Mouse (Mus musculus): ENCODE measurements at regions not wholly inside any gene's neighbourhood (a gene's known extent, or its start where the extent isn't known, plus 50 kb on each side); places are given as distances from the start of the nearest gene placed in this dataset.

DNA sequence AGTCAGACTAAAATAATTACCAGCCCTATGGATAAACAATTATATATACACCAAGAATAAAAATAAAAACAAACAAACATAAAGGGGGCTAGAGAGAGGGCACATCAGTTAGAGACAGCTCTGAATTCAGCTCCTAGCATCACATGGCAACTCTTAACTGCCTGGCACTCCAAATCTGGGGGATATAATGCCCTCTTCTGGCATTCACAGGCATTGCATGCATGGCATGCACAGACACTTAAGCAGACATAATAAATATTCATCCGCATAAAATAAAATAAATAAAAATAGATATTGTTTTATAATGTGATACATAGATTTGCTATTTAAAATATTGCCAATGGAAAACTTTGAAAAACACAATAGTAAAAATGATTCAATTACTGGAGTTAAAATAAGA is 177.6 kb upstream of the Map3k7 start:
- intact Hi-C loops (cut with DNase I) = no loop called here
- no peak for DNase-seq

DNA sequence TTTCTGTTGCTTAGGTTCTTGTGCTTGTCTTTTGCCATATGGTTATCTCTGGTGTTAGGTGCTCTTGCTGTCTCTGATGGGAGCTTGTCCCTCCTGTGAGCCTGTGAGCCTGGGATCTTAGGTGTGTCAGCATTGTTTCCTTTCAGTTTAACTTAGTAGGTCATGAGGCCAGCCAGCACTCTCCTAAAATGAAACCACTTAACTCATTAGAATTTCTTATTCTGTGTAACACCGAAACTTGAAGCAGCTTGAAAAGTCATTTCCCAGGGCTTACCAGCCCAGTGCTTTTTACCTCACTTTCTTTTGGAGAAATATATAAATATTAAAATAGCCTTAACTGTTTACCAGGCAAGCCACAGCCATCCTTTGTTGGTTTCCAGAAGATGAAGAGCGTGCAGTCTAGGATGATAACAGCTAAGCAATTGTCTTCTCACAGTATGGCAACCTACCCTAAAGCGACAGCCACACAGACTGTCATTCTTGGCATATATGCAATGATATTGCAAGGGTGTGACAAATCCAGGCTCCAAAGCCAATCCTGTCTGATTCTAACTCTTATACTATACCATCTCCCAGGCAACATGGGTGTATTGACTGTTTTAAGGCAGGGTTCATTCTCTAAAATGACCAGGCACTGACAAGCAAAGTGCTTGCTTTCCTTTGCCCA is 146.2 kb upstream of the Map3k7 start:
- intact Hi-C loops (cut with DNase I) = no loop called here
- DNase-seq = no peak

DNA sequence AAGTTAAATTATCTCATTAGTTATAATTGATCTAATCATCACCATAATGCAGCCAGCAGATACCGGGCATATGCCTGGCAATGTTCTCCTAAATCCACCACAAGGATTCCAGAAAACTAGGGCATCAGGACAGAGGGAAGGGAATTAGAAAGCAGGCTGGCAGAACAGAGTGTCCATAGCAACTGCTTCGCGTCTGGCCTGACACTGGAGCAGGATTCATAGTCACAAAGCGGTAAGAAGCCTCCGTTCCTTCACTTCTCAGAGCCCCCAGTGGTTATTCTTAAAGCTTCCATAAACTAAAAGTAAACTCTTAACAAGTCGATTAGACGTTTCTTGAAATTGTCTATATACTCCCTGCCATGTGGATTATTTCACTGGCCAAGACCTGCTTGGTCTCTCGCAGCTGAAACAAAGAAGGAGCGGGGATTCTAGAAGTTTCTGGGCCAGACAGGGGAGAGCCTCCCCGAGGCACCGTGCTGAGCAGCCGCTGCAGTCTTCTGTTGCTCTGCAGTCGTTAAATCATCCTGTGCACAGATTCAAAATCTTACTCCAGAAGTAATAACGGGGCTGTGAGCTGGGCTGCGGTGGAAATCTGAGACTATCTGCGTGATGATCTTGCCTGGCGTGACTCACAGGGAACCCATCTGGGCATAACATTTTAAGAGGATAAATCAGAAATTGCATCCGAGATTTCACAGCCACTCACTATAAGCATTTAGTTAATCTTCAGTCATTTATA is 144.2 kb upstream of the Map3k7 start:
- no peak for DNase-seq
- intact Hi-C loops (cut with DNase I) = loop anchor here (10.0 kb wide), 2 partner anchors 155 to 405 kb away; no protein-coding TSS in a partner anchor

DNA sequence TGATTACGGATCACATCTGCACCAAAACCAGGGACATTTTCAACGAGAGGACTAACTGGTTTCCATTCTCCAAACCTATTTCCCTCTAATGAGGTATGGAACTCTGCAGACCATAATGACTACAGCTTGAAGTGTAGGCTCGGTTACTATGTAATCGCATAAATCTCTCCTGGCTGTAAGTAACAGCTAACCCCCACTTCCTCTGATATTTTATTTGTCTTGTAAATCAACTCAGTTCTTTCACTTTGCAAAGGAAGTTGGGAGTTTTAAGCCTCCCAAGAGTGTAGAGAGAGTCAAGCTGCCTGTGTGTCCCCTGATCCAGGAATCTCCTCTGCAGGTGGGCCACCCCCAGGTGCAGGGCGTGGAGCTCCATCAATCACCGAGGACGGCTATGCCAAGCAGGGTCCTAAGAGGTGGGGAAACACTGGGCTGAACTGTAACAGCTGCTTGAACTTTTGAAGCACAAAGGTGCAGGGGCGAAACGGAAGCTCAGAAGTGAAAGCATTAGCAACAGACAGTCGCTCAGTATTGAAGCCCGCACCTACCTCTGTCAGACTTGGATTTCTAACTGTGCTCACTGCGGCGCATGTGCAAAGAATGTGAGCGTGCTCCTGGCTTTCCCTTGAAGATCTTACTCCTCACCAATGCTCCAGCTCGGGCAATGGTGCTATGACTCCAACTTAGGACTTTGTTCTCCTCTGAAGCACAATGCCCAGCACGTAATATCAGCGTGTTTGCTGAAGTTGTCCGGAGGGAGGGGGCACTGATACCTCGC is 140.1 kb upstream of the Map3k7 start:
- DNase-seq = no peak
- intact Hi-C loops (cut with DNase I) = loop anchor here (10.0 kb wide), 2 partner anchors 159 to 409 kb away; no protein-coding TSS in a partner anchor

DNA sequence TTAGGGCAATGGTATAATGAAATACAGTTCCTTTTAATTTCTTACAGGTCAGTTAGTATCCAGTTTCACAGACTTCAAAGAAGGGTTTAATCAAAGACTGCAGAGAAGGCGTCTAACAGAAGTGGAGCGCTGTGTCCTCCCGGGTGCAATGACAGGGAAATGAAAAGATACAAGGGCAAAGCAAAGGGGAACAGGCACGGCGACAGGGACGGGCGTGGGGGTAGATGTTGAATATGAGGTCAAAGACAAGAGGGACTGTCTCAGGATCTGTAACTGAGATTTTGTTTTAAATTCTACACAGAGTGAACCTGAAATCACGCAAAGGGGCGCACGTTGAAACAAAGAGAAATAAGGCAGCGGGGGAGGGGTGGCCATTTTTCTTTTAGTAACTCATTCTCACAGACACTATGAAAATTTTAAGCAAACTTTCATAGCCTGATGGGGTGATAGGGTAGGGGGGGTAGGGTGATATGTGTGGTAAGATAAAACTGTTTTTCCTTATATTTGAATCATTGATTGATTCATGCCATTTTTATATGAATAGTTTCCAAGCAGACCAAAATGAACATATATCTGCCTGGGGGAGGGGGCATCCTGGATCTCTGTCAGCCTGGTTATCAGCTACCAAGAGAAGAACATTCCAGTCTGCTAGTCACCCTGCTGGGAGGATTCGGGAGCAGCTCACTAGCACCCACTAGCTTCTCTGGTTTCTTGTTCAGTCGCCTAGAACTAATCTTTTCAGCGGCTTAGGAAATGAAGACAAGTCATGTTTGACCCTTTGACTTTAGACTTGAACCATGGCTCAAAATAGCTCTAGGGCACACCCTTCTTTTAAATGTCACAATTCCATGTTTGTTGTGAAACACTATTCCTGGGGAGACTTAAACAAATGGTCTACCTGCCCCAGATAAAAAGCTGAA is 139.1 kb upstream of the Map3k7 start:
- intact Hi-C loops (cut with DNase I) = loop anchor here (10.0 kb wide), 2 partner anchors 160 to 410 kb away; no protein-coding TSS in a partner anchor
- DNase-seq = no peak

DNA sequence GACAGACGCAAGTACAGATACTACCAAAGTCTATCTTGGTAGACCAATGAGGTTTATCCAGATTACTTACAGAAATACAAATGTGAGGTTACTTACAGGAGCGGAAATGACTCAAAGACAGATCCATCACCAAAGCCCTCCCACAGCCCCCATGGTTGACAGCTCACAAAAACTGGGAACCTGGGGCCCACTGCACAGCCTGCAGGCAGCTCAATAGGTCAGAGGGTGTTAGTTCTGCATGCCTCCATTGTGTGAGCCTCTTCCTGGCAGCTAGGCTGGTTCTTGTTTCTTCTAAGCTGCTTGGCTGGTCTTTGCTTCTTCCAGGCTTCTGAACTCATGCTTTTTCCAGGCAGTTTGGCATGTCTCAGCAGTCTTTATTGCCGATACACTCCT is 138.5 kb upstream of the Map3k7 start:
- no peak for DNase-seq
- intact Hi-C loops (cut with DNase I) = loop anchor here (10.0 kb wide), 2 partner anchors 161 to 411 kb away; no protein-coding TSS in a partner anchor

DNA sequence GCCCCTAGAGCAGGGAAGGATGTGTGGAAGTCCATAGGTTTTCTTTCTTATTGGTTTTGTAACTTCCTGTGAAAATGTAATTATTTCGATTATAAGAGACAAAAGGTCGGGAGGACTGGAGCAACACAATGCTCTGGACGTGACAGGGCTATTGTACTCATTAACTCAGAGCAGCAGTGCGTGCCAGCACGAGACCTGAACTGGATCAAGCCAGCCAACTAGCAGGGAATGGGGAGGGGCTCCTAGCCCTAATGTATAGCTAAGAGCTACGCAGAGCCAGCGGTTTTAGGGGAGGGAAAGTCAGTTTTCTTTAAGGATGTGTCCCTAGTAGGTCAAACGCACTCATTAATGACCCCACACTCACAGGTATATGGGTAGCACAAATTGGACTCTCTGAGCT is 137.2 kb upstream of the Map3k7 start:
- DNase-seq = no peak
- intact Hi-C loops (cut with DNase I) = loop anchor here (10.0 kb wide), 2 partner anchors 162 to 412 kb away; no protein-coding TSS in a partner anchor

DNA sequence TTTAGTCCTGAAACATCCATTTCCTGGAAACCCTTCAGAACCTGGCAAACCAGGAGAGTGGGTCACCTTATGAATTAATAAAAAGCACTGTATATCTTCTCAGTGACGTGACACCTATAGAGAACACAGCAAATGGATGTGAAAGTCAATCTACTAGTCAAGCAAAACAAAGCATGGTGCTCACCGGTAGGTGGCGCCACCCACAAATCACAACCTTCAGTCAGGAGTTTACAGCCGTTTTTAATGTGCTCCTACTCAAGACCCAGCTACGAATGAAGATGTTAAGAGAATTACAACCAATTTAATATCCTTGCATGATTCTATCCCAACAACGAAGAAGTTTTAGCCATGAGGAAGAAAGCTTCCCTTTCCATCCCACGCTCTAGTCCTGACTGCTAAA is 136.6 kb upstream of the Map3k7 start:
- intact Hi-C loops (cut with DNase I) = loop anchor here (10.0 kb wide), 2 partner anchors 162 to 412 kb away; no protein-coding TSS in a partner anchor
- no peak for DNase-seq

DNA sequence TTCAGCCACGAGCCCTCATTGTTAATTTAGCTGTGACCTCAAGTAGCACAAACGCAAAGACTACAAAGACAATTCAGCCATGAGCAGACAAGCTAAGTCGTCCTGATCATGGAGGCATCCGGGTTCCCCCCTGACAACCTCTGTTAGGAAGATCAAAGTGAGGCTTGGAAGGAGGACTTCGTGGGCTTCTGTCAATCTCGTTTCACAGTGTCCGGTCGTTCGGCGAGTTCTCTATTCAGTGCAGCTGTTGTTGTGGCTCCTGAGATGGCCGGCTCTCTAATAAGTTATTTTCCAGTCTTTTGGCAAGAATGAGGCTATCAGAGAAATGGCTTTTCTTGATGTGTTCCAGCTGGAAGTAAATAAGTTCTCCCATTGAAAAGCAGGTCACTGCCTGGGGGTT is 133.7 kb upstream of the Map3k7 start:
- DNase-seq = no peak
- intact Hi-C loops (cut with DNase I) = no loop called here

DNA sequence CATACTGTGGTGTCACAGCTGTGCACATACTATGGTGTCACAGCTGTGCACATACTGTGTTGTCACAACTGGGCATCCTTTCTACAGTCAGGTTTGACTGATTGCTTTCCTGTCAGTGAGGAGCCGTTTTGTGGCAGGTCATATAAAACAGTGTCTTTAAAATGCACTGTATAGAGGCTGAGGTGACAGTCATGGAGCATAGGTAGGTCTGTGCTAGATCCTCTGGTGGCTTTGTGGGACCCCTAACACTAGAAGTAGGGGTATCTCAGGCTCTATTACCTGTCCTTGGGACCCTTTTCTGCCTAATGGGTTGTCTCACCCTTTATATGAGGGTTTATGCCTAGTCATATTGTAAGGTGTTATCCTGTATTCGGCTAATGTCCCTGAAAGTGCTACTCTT is 132.4 kb upstream of the Map3k7 start:
- no peak for DNase-seq
- intact Hi-C loops (cut with DNase I) = no loop called here

DNA sequence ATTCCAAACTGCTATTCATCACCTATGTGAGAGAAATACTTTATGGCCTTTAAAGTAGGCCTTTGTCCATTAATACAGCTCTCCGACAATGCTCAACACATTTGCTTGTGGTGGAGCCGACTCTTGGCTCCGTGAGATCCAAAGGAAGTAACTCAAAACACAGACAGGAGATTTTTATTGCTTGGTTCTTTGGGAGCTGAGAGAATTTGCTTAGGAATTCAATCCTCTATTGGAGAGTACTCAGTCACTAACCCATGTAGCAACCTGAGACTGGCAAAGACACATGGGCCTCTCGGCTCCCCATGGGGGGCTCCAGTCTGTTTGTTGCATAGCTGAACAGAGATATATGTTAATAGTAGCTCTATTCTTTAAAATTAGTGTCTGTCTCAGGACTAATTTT is 130.1 kb upstream of the Map3k7 start:
- DNase-seq = no peak
- intact Hi-C loops (cut with DNase I) = no loop called here

DNA sequence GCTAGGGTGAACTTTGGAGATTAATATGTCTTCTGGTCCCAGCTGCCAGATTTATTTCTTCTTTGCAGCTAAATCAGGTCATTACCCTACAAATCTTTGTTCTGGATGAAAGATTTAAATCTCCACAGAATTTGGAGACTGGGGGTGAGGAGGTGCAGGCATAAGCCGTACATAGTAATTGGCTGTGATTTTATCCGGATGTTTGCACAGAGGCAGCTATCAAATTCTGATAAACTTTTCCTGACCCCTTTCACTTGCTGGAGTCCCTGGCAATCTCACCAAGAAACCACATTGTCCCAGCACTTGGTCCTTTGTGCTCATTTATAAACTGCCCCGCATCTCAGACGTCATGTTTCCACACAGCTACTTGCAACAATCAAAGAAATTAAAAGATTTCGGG is 128.8 kb upstream of the Map3k7 start:
- intact Hi-C loops (cut with DNase I) = no loop called here

DNA sequence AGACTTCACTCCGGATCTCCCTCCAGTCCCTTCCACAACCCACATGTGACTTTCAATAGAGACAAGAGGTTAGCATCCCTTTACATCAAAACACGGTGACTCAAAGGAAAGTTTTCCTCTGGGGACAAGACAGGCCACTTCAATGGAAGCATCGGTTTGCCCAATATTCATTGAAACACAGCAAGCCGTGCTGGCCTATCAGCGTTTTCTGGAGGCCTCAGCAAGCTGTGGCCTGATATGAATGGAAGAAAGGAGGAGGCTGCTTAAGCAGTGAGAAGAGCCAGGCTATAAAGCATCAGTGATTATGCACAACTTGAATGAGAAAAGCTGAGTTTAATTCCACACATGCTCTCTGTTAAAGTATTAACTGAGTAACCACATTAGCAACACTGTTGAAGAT is 125.3 kb upstream of the Map3k7 start:
- DNase-seq = no peak
- intact Hi-C loops (cut with DNase I) = no loop called here

More for the DNA sequence above, 128.8 kb upstream of the Map3k7 start:
- no peak for DNase-seq

DNA sequence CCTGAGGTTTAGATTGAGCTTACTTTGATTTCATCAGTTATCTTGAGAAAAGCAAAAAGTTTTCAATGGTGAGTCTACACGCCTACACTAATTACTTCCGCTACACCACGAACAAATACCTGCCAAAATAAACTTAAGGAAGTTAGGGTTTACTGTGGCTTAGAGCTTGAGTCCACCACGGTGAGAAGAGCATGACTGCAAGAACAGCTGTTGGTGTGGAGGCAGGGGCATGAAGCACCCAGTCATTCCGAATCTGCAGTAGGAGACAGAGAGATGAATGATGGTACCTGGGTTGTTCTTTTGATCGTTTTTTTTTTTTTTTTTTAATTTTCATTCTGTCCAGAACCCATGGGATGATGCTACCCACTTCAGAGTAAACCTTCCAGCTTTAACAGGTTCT is 114.1 kb upstream of the Map3k7 start:
- DNase-seq = no peak
- intact Hi-C loops (cut with DNase I) = no loop called here

DNA sequence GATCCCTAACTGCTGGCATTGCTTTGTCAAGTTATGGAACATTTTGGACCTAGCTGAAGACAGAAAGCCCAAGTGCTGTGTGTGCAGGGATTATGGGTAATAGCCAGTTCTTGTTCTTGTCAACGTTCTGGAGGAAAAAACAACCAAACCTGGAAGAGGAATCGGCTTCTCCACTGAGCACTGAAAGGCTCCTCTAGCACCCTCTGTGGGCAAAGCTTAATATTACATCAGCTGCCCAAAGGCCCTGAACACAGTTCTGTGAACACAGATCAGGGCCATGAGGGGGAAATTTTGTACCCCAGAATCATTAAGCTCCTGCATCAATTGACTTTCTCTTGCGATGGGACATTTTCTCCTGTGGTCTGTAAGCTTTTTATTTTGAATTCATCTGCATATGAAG is 112.9 kb upstream of the Map3k7 start:
- DNase-seq = peak in 1 of 2 experiments; percentile 15

DNA sequence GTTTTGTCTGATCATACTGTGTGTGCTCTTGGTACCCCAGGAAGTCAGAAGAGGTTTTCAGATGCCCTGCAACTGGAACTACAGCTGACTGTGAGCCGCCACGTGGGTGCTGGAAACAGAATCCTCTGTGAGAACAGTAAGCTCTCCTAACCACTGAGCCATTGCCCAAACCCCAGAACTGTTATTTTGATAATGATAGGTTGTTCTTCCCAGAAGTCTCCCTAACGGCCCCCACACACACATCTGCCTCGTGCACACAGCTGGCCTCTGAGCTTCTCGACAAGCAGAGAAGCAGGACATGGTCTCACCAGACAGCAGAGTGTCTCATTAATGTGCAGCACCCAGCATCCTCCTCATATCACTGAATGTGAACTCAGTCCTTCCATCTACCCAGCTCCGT is 110.0 kb upstream of the Map3k7 start:
- intact Hi-C loops (cut with DNase I) = no loop called here
- DNase-seq = no peak

More for the DNA sequence above, 112.9 kb upstream of the Map3k7 start:
- intact Hi-C loops (cut with DNase I) = no loop called here

DNA sequence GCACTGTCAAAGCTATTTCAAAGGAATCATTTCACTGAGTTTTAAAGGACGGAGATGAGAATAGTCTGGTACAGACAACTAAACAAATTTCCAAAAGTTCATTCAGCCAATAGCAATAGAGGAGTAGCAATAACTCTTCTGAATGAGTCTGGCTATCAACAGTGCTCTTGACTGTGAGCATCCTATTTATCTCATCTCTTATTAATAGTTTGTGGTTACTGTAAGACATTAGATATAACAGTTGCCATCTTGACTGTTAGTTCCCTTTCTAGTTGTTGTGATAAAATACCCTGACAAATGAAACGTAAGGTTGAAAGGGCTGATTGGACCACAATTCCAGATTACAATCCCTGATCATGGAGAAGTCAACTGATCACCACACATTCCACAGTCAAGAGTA is 103.5 kb upstream of the Map3k7 start:
- no peak for DNase-seq
- intact Hi-C loops (cut with DNase I) = no loop called here

DNA sequence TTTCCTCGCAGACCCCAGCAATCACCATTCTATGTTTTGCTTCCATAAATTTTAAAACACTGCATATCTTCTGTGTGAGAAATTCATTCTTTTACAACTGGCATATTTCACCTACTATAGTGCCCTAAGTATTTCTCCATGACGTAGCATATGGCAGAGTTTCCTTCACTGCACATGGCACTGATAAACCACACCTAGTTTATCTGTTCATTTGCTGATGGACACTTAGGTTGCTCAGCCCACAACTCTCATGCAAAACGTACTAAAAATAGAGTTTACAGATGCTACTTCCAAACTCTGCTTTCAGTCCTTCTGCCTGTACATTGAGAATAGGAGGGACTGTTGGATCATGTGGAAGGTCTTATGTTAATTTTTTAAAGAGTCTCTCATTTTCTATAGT is 102.7 kb upstream of the Map3k7 start:
- intact Hi-C loops (cut with DNase I) = no loop called here
- no peak for DNase-seq

DNA sequence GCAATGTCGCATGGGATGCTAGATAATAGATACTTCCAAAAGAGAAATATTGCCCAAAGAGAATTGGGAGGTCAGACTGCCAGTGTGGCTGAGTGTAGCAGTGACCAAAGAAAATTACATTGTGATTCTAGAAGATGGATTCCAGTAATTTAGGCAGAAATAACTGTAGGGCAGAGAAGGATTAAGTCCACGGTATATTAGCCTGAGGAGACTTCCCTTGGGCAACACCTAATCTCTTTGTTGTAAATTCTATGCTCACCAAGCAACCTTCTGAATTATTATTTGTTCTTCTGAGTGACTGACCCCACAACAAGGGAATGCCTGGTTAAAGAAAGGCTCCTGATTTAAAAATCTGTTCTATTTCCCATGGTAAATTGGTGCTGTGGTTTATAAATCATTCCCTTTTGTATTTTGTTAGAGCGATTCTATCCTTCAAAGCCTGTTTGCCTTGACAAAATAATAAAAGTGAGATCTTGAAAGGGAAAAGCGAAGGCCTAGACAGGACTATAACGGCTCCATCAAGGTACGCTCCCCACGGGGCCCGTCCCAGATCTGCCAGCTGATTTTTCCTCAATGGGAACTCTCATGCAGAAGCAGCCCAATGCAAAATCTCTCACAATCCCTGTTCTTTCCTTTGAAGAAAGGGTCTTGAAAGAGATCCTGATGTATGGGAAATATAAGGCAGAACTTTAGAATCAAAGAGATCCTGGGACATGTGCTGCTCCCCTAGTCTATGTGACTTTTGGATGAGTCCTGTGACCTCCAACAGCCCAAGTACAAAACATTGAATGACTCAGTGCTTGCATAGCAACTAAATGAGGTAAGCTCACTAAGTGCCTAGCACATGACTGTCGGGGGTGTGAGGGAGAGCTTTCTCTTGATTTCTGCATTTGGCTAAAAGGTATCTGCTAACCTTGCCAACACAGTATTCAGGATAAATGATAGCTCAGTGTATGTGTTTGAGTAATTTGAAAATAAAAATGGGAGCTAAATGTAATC is 90.6 kb upstream of the Map3k7 start:
- DNase-seq = no peak
- intact Hi-C loops (cut with DNase I) = no loop called here
